ENCODE assay signal across 9 mouse cellular contexts in genomic region chr9:120415504-120415903, GRCm38 (mm10).
A peak's percentile ranks its signal among the peaks of the same experiment; 100 is the strongest.
DNase-seq lines count a peak whose midpoint lies in the region; ATAC-seq and TF ChIP-seq lines count a peak whose summit lies in the region.
"Had no signal": no experiment of that assay in that cellular context is flagged by ENCODE, and none has a peak within 500 bp of the region (broad histone marks: within the 10 kb centered on the region; RNA-seq: fewer than 3 reads in every experiment).

No protein-coding gene starts in this region.

- peak; percentile 59 for DNase-seq in neural tube, embryonic 10.5 days (ENCODE audit: extremely low spot score, low spot score)
- DNase-seq in cerebellum, adult 11-12 months: peak; percentile 74
- peak; percentile 64 to 71 for DNase-seq in frontal cortex, postnatal 14 days (ENCODE audit: low spot score in 2 of 2)
- peak; percentile 78 for DNase-seq in limb, embryonic 10.5 days (ENCODE audit: low spot score)
- peak; percentile 88 for DNase-seq in naive thymus-derived CD4-positive, alpha-beta T cell, adult 2 months (ENCODE audit: low read depth)

- TF ChIP-seq CTCF in intestine, postnatal 0 days (IDR thresholded peaks at IDR 0.05; ENCODE audit: low read depth): peak; percentile 83
- TF ChIP-seq CTCF in testis, adult 2 months (IDR thresholded peaks at IDR 0.05; ENCODE audit: control insufficient read depth, insufficient read depth, insufficient replicate concordance, low read depth, low read length): peak; percentile 81; the same call in 1 of the 2 replicates

- H3K4me2 ChIP-seq in neural tube, embryonic 15.5 days: no peak overlapping the region
- no peak overlapping the region for H3K4me2 ChIP-seq in intestine, postnatal 0 days (replicated peaks; ENCODE audit: low read depth)

- H3K36me3 ChIP-seq in neural tube, embryonic 15.5 days: no peaks in the 10 kb centered on the region; the same call in 1 of the 2 replicates
- H3K36me3 ChIP-seq in intestine, postnatal 0 days (ENCODE audit: control insufficient read depth, insufficient read depth): no peaks in the 10 kb centered on the region
- H3K36me3 ChIP-seq in limb, embryonic 10.5 days: no peaks in the 10 kb centered on the region
- H3K36me3 ChIP-seq in testis, adult 2 months (ENCODE audit: control insufficient read depth, insufficient read depth, low read length): no peaks in the 10 kb centered on the region

- WGBS in neural tube, embryonic 15.5 days: 0% methylated on average over 5 of the region's 7 CpGs
- 0% methylated on average over 5 of the region's 7 CpGs for WGBS in intestine, postnatal 0 days
- WGBS in limb, embryonic 10.5 days: 8% methylated on average over 6 of the region's 7 CpGs

- no peak overlapping the region for H3K4me3 ChIP-seq in neural tube, embryonic 15.5 days (replicated peaks)
- H3K4me3 ChIP-seq in intestine, postnatal 0 days (ENCODE audit: low read depth, low read length): no peak overlapping the region
- no peak overlapping the region for H3K4me3 ChIP-seq in limb, embryonic 10.5 days
- H3K4me3 ChIP-seq in testis, adult 2 months (ENCODE audit: control insufficient read depth, low read depth, low read length): no peak overlapping the region
- H3K4me3 ChIP-seq: erythroblast, embryonic 14.5 days had no signal

- H3K9ac ChIP-seq in neural tube, embryonic 15.5 days (replicated peaks): no peak overlapping the region
- no peak overlapping the region for H3K9ac ChIP-seq in intestine, postnatal 0 days (ENCODE audit: low read depth, low read length)

- no peak for TF ChIP-seq POLR2A in testis, adult 2 months (IDR thresholded peaks at IDR 0.05; ENCODE audit: control insufficient read depth, low read depth, low read length)

- no peaks in the 10 kb centered on the region for H3K27me3 ChIP-seq in neural tube, embryonic 15.5 days (replicated peaks)
- H3K27me3 ChIP-seq in intestine, postnatal 0 days (replicated peaks; ENCODE audit: control insufficient read depth, insufficient read depth, low read length): no peaks in the 10 kb centered on the region; the same call in 1 of the 2 replicates
- H3K27me3 ChIP-seq in limb, embryonic 10.5 days (ENCODE audit: low read depth, poor library complexity, severe bottlenecking): no peaks in the 10 kb centered on the region
- H3K27me3 ChIP-seq in testis, adult 2 months (ENCODE audit: control insufficient read depth, insufficient read depth, low read length): no peaks in the 10 kb centered on the region

- no peak for ATAC-seq in neural tube, embryonic 15.5 days (ENCODE audit: low FRiP score)
- ATAC-seq in intestine, postnatal 0 days: peak; percentile 69

- no peaks in the 10 kb centered on the region for H3K4me1 ChIP-seq in neural tube, embryonic 15.5 days
- H3K4me1 ChIP-seq in intestine, postnatal 0 days (replicated peaks; ENCODE audit: control insufficient read depth, insufficient read depth, low read length): no peaks in the 10 kb centered on the region
- H3K4me1 ChIP-seq in limb, embryonic 10.5 days: no peaks in the 10 kb centered on the region
- H3K4me1 ChIP-seq in testis, adult 2 months (ENCODE audit: control insufficient read depth, insufficient read depth, low read length): no peaks in the 10 kb centered on the region

- no peaks in the 10 kb centered on the region for H3K9me3 ChIP-seq in neural tube, embryonic 15.5 days (replicated peaks)
- no peaks in the 10 kb centered on the region for H3K9me3 ChIP-seq in intestine, postnatal 0 days (ENCODE audit: control insufficient read depth)
- no peaks in the 10 kb centered on the region for H3K9me3 ChIP-seq in limb, embryonic 10.5 days (replicated peaks)

- H3K27ac ChIP-seq in neural tube, embryonic 15.5 days (replicated peaks): no peak overlapping the region
- no peak overlapping the region for H3K27ac ChIP-seq in intestine, postnatal 0 days (ENCODE audit: low read depth, low read length)
- H3K27ac ChIP-seq in limb, embryonic 10.5 days: no peak overlapping the region
- no peak overlapping the region for H3K27ac ChIP-seq in testis, adult 2 months (ENCODE audit: control insufficient read depth, insufficient read depth, low read depth, low read length)
